Mouse (Mus musculus): Measurements from ENCODE around the gene Rbm19.

DNA sequence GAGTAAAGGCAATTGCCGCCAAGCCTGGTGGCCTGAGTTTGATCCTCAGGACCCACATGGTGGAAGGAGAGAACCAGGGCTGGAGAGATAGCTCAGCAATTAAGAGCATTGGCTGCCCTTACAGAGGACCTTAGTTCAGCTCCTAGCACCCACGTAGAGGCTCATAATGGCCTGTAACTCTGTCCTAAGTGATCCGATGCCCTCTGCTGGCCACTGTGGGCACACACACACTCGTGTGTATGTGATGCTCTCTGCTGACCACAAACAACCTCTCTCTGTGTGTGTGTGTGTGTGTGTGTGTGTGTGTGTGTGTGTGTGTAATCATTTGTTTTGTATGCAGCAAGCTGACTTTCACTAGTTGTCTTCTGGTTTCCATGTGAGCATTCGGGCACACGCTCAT is 15.5 kb upstream of the Rbm19 start:
- TF ChIP-seq POLR2A (IDR thresholded peaks at IDR 0.05; ENCODE audit: low read depth, low read length) (no peak), CTCF (IDR thresholded peaks at IDR 0.05; ENCODE audit: extremely low read depth, insufficient read depth, insufficient read length, insufficient replicate concordance) (no peak)
